Mouse (Mus musculus) limb, embryonic 15.5 days (tissue): ENCODE data around the gene Gemin4. TPM values are rescaled to one million over a fixed set of nuclear protein-coding genes. Genes with fewer than 3 reads are reported as not detected.

Experiments used
- ATAC-seq: fragments of 200-750 bp; cut with Nextera tagmentation; 2 replicates; pipeline ENCODE4 v1.8.0; 2017; ENCODE audit warnings: low read depth, moderate TSS enrichment; ENCODE audit not compliant: insufficient number of reproducible peaks, low FRiP score, low TSS enrichment
- H3K27ac ChIP-seq: fragments of 300-500 bp; sonication (generic); 2 replicates; pipeline ENCODE4 v1.5.1; 2015; ENCODE audit warnings: moderate library complexity, mild to moderate bottlenecking, inconsistent platforms
- H3K27me3 ChIP-seq: fragments of 300-500 bp; sonication (generic); 2 replicates; pipeline ENCODE4 v1.6.1; 2015; ENCODE audit warnings: inconsistent platforms
- H3K36me3 ChIP-seq: fragments of 300-500 bp; sonication (generic); 2 replicates; pipeline ENCODE4 v1.6.1; 2015; ENCODE audit warnings: inconsistent platforms
- H3K4me1 ChIP-seq: fragments of 300-500 bp; sonication (generic); 2 replicates; pipeline ENCODE4 v1.6.1; 2015; ENCODE audit warnings: inconsistent platforms
- H3K4me2 ChIP-seq: fragments of 300-500 bp; sonication (generic); 2 replicates; pipeline ENCODE4 v1.6.1; 2015; ENCODE audit warnings: mild to moderate bottlenecking, inconsistent platforms
- H3K4me3 ChIP-seq: fragments of 300-500 bp; sonication (generic); 2 replicates; pipeline ENCODE4 v1.5.1; 2015; ENCODE audit warnings: mild to moderate bottlenecking, inconsistent platforms
- H3K9ac ChIP-seq: fragments of 300-500 bp; sonication (generic); 2 replicates; pipeline ENCODE4 v1.6.1; 2015; ENCODE audit warnings: inconsistent platforms
- H3K9me3 ChIP-seq: fragments of 300-500 bp; sonication (generic); 2 replicates; pipeline ENCODE4 v1.6.1; 2016; ENCODE audit warnings: inconsistent platforms
- WGBS: fragments of 180-500 bp; shearing (Covaris S2); methylation state at CpG from one replicate; pipeline ENCODE4 v1.1.7; 2015; 5-methylcytosine and 5-hydroxymethylcytosine counted together
- polyA plus RNA-seq: library from polyadenylated mRNA; unstranded; fragments of >200 nt; fragmentation: Nextera tagmentation; extraction: Ambion mirVana; gene quantifications from 2 replicates; pipeline ENCODE4 v1.2.1, GENCODE M21; 2015

Gemin4 gene
- polyA plus RNA-seq: 24.0 and 26.6 TPM in 2 replicates

DNA sequence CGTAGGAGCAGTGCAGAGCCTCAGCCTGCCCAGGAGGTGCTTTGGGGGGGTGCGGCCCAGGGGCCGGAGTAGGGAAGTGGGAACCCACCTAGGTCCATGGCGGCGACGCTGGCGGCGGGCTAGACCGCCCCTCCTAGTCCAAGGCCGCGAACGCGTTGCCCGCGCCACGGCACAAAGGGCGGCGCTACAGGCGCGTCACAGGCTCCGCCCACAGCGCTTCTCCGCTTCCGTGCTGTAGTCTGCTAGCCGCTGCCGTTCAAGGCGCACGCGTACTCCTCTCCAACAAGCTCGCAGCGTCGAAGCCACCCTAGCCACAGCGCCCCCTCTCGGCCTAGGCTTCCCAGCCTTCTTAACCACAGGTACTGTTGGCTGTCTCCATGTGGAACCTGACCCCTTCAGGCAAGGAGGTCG, at the start of gene Gemin4, which contains the start of gene Dbil5:
Gene Gemin4 (minus strand): TSS at position 275 of the 411 bp plus-strand sequence.
Gene Dbil5 (plus strand): TSS at position 219 of the 411 bp plus-strand sequence.
- no peaks in the 10 kb centered on the region for H3K9me3 ChIP-seq
- peak; percentile 96 for ATAC-seq
- H3K4me3 ChIP-seq: peak within 1 kb of the TSS; percentile 57
- peak within 1 kb of the TSS; percentile 68 for H3K4me2 ChIP-seq
- H3K9ac ChIP-seq: peak within 1 kb of the TSS; percentile 64
- H3K36me3 ChIP-seq: peaks cover 52% of the 10 kb centered on the region
- 0% methylated on average over 35 of the region's 35 CpGs for WGBS
- peak within 1 kb of the TSS; percentile 93 for H3K27ac ChIP-seq
- H3K27me3 ChIP-seq: no peaks in the 10 kb centered on the region
- peaks cover 16% of the 10 kb centered on the region for H3K4me1 ChIP-seq

DNA sequence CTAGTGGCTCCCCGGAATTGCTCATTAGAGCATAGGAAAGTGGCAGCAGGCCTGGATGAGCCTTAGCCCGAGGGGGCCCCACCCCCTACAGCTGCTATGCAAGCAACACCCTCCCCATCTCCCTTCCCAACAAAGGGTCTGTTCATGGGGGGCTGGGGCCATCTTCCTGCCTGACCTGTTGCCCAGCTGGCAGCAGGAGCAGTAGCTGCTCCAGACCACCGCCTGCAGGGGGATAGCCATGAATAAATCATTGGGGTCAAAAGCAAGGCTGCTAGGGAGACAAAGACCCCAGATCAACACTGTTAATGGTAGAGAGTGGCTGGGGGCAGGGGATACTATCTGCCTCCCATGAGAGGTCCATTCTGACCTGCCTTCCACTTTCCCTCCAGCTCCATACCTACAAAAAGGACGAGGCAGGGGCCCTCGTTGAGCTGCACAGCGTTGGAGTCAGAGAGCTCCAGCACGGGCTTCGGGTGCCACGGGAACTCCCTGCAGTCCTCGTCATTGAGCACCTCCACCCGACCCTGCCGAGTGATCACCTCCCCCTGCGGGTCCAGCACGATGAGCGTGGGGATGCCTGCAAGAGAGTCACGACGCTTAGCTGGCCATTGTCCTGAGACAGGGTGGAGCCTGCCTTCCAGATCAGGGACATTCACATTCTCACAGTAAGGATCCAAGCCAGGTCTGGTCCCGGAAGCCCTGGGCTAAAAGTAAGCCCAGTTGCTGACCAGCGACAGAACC, 45.3 kb upstream of the Gemin4 start:
- no peak for ATAC-seq
- H3K9me3 ChIP-seq: no peaks in the 10 kb centered on the region
- no peak overlapping the region for H3K4me2 ChIP-seq
- H3K27me3 ChIP-seq: no peaks in the 10 kb centered on the region
- WGBS: 25% methylated on average over 19 of the region's 19 CpGs
- H3K4me1 ChIP-seq: peaks cover 24% of the 10 kb centered on the region
- H3K4me3 ChIP-seq: no peak overlapping the region
- H3K9ac ChIP-seq: no peak overlapping the region
- H3K27ac ChIP-seq: no peak overlapping the region
- H3K36me3 ChIP-seq: peaks cover 44% of the 10 kb centered on the region

- no peak overlapping the region for H3K9ac ChIP-seq
- no peaks in the 10 kb centered on the region for H3K27me3 ChIP-seq
- H3K4me2 ChIP-seq: no peak overlapping the region
- H3K4me3 ChIP-seq: no peak overlapping the region
- H3K27ac ChIP-seq: no peak overlapping the region
- no peak for ATAC-seq
- peaks cover 25% of the 10 kb centered on the region for H3K4me1 ChIP-seq
- WGBS: 80% methylated on average over 12 of the region's 12 CpGs
- H3K9me3 ChIP-seq: no peaks in the 10 kb centered on the region
- peaks cover 55% of the 10 kb centered on the region for H3K36me3 ChIP-seq
These were observed 43.8 kb upstream of the Gemin4 start for GRCm38 (mm10) chr11:76261224-76261623.

DNA sequence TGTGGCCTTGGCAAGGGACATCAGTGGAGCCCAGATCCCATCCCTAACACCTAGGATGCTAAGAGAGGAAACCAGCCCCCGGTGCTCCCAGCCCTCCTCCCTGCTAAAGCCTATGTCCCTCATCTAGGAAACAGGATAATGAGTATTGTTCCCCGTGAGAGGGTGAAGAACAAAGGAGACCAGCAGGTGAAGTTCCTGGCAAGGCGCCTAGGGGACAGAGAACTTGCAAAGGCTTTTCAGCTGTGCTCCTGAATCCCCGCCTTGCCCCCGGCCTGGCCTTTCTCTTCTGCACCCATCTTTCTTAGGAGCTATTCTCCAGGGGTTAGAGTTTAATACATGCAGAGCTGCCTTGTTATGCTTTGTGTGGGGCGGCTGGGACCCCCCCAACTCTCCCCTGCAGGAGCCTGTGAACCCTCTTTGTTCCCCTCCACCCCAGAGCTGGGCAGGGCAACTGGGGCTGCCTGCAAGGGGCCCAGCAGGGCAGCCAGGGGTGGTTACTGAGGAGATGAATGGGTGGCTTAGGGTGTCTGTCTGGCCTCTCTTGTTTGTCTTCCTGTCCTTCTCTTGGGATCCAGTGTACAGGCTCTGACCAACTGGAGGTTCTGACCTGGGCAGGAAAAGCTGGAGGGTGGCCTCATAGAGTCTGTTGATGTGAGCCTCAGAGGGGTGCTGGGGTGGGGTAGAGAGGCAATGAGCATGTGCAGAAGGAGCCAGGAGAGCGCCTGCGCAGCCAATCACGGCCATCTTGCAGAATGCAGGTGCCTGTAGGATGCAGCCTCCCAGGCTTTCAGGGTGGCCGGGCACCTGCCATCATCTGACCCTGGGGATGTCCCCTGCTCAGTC, 43.0 kb upstream of the Gemin4 start:
- ATAC-seq: no peak
- H3K27me3 ChIP-seq: no peaks in the 10 kb centered on the region
- no peak overlapping the region for H3K4me3 ChIP-seq
- no peak overlapping the region for H3K9ac ChIP-seq
- H3K4me1 ChIP-seq: peaks cover 27% of the 10 kb centered on the region
- H3K27ac ChIP-seq: no peak overlapping the region
- WGBS: 76% methylated on average over 10 of the region's 10 CpGs
- peaks cover 55% of the 10 kb centered on the region for H3K36me3 ChIP-seq
- H3K4me2 ChIP-seq: no peak overlapping the region
- H3K9me3 ChIP-seq: no peaks in the 10 kb centered on the region

GRCm38 (mm10) chr11:76258511-76258910, 41.0 kb upstream of the Gemin4 start:
- no peak for ATAC-seq
- Histone ChIP-seq H3K4me2 (no peak overlapping the region), H3K4me1 (peaks cover 30% of the 10 kb centered on the region)

GRCm38 (mm10) chr11:76257386-76257785, 39.9 kb upstream of the Gemin4 start:
- no peak for ATAC-seq
- 61% methylated on average over 4 of the region's 4 CpGs for WGBS
- Histone ChIP-seq H3K36me3 (peaks cover 45% of the 10 kb centered on the region), H3K4me2 (no peak overlapping the region), H3K9ac (no peak overlapping the region), H3K27ac (no peak overlapping the region), H3K4me3 (no peak overlapping the region), H3K27me3 (no peaks in the 10 kb centered on the region), H3K9me3 (no peaks in the 10 kb centered on the region), H3K4me1 (peaks cover 27% of the 10 kb centered on the region)

More at GRCm38 (mm10) chr11:76258511-76258910, 41.0 kb upstream of the Gemin4 start:
- peaks cover 52% of the 10 kb centered on the region for H3K36me3 ChIP-seq
- H3K27me3 ChIP-seq: no peaks in the 10 kb centered on the region
- no peak overlapping the region for H3K4me3 ChIP-seq
- H3K27ac ChIP-seq: no peak overlapping the region
- H3K9me3 ChIP-seq: no peaks in the 10 kb centered on the region
- no peak overlapping the region for H3K9ac ChIP-seq
- WGBS: 79% methylated on average over 6 of the region's 6 CpGs

GRCm38 (mm10) chr11:76256129-76256528, 38.7 kb upstream of the Gemin4 start:
- Histone ChIP-seq H3K27ac (0 out of 2 replicates have a peak overlapping the region, but pooled peaks have one; percentile 38), H3K27me3 (no peaks in the 10 kb centered on the region), H3K4me1 (peaks cover 30% of the 10 kb centered on the region), H3K9me3 (no peaks in the 10 kb centered on the region), H3K4me2 (no peak overlapping the region), H3K9ac (no peak overlapping the region), H3K36me3 (peaks cover 39% of the 10 kb centered on the region), H3K4me3 (no peak overlapping the region)
- ATAC-seq: no peak
- 7% methylated on average over 5 of the region's 5 CpGs for WGBS

DNA sequence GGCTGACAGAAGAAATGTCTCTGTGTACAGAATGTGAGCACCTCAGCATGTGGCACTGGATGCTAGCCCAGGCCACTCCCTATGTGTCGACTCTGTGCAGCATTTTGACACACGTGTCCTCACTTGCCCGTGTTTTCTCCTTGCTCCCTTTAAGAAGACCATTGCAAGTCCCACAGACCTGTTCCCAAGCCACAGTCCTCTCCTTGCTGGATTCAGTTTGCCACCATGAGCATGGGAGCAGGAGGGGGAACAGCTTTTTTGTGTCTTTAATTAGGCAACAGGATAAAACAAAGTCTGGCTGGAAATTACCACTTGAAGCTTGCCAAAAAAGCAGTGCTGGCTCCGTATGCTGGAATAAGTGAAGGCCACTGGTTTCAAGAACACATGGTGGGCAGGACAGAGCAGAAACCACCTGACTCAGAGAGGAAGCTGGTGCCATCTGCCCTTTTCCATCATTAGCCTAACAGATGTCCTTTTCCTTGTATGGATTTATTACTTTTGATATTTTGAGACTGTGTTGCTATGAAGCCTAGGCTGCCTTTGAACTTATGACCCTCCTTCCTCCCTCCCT, 38.1 kb upstream of the Gemin4 start:
- no peak for ATAC-seq
- peaks cover 39% of the 10 kb centered on the region for H3K36me3 ChIP-seq
- 0 out of 2 replicates have a peak overlapping the region, but pooled peaks have one; percentile 17 for H3K27ac ChIP-seq
- no peak overlapping the region for H3K4me3 ChIP-seq
- 29% methylated on average over 4 of the region's 4 CpGs for WGBS
- no peaks in the 10 kb centered on the region for H3K27me3 ChIP-seq
- no peaks in the 10 kb centered on the region for H3K9me3 ChIP-seq
- no peak overlapping the region for H3K4me2 ChIP-seq
- H3K9ac ChIP-seq: no peak overlapping the region
- peaks cover 30% of the 10 kb centered on the region for H3K4me1 ChIP-seq

DNA sequence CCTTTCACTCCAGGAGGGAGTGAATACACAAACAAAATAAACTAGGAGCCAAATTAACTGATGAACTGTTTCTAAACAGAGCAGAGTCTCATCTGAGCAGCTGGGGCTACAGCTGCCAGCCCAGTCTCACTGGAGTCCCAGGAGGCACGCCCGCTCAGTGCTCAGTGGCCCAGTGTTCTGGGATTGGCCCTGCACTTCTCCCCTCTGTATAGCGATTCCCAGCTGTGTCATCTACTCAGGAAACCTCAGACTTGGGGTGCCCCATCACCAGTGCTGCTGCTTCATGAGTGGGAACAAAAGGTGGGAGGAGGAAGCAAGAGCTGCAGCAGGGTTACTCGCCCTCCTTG, 36.4 kb upstream of the Gemin4 start:
- H3K4me1 ChIP-seq: peaks cover 30% of the 10 kb centered on the region
- H3K4me3 ChIP-seq: no peak overlapping the region
- H3K36me3 ChIP-seq: peaks cover 43% of the 10 kb centered on the region
- H3K27ac ChIP-seq: peak overlapping the region; percentile 47; the same call in 1 of the 2 replicates
- 72% methylated on average over 4 of the region's 4 CpGs for WGBS
- H3K27me3 ChIP-seq: no peaks in the 10 kb centered on the region
- ATAC-seq: no peak
- no peaks in the 10 kb centered on the region for H3K9me3 ChIP-seq
- no peak overlapping the region for H3K4me2 ChIP-seq
- no peak overlapping the region for H3K9ac ChIP-seq

DNA sequence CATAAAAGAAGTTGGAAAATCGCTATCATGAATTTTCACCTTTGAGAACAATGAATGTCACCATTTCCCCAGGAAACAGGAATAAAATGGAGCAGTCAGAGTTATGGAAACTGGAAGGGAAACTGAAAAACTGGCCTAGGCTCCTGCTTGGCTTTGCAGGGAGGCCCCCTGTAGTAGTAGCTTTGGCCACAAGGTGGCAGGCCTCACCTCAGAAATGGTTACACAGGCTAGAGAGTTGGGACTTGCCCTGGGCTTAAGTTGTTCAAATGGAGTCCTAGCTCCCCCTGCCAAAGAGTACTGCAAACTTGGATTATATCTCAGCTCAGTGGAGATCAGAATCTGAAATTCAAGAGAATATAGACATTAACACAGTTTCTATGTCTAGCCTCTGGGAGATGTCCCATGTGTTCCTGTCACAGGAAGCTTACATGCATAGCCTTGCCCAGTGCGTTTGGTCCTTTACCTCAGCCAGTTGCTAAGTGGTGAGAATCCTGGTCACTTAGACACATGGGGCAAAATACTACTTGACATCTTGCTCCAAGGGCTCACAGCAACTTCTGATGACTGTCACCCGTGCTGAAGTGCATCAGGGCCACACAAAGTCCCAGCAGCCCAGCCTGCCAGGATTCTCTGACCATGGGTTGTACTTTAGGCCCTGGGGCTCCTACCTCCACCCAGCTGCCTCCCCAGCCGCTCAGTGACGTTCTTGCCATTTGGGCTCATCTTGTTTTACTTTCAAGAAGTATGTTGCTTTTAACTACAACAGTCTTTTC, 35.9 kb upstream of the Gemin4 start:
- Histone ChIP-seq H3K4me1 (peaks cover 30% of the 10 kb centered on the region), H3K9me3 (no peaks in the 10 kb centered on the region), H3K27me3 (no peaks in the 10 kb centered on the region), H3K9ac (no peak overlapping the region), H3K36me3 (peaks cover 47% of the 10 kb centered on the region), H3K27ac (peak overlapping the region; percentile 47; the same call in 1 of the 2 replicates), H3K4me2 (no peak overlapping the region), H3K4me3 (no peak overlapping the region)
- WGBS: 45% methylated on average over 5 of the region's 5 CpGs
- no peak for ATAC-seq

- H3K9ac ChIP-seq: no peak overlapping the region
- peaks cover 37% of the 10 kb centered on the region for H3K36me3 ChIP-seq
- H3K4me1 ChIP-seq: peaks cover 30% of the 10 kb centered on the region
- H3K27ac ChIP-seq: no peak overlapping the region
- no peaks in the 10 kb centered on the region for H3K27me3 ChIP-seq
- H3K4me2 ChIP-seq: no peak overlapping the region
- no peak overlapping the region for H3K4me3 ChIP-seq
- WGBS: 32% methylated on average over 3 of the region's 3 CpGs
- H3K9me3 ChIP-seq: no peaks in the 10 kb centered on the region
- no peak for ATAC-seq
These were observed 34.6 kb upstream of the Gemin4 start for GRCm38 (mm10) chr11:76252036-76252435.
